Mouse (Mus musculus) lung, postnatal 0 days (tissue): ENCODE results near the gene Kctd2.

Source experiments
- CTCF ChIP-seq: IDR thresholded peaks from 2 replicates; pipeline ENCODE4 v1.5.1; 2016; ENCODE audit warnings: antibody characterized with exemption, mild to moderate bottlenecking
- EP300 ChIP-seq: IDR thresholded peaks from 2 replicates; pipeline ENCODE4 v1.6.1; 2016; ENCODE audit warnings: antibody characterized with exemption, mild to moderate bottlenecking, control low read depth

GRCm38 (mm10) chr11:115450176-115450575, 30.2 kb downstream of the Kctd2 start:
- no peak for TF ChIP-seq CTCF
- TF ChIP-seq EP300: no peak
